Mouse (Mus musculus) liver, postnatal 0 days (tissue): ENCODE measurements at regions not wholly inside any gene's neighbourhood (a gene's known extent, or its start where the extent isn't known, plus 50 kb on each side); places are given as distances from the start of the nearest gene placed in this dataset.

Source experiments
- ATAC-seq: fragments of 200-750 bp; cut with Nextera tagmentation; 2 replicates; pipeline ENCODE4 v1.8.0; 2017; ENCODE audit warnings: mild to moderate bottlenecking, moderate library complexity
- DNase-seq: peaks from one replicate; pipeline ENCODE4 v3.0.0-alpha.2; 2016
- H3K27ac ChIP-seq: fragments of 300-500 bp; sonication (generic); 2 replicates; pipeline ENCODE4 v1.5.1; 2014; ENCODE audit warnings: antibody characterized with exemption, moderate library complexity, mild to moderate bottlenecking, low read depth
- H3K27me3 ChIP-seq: fragments of 300-500 bp; sonication (generic); 2 replicates; pipeline ENCODE4 v1.6.1; 2014; ENCODE audit warnings: low read length, control low read depth, mixed read lengths; ENCODE audit not compliant: insufficient read depth
- H3K36me3 ChIP-seq: fragments of 300-500 bp; sonication (generic); replicated peaks from 2 replicates; pipeline ENCODE4 v1.6.1; 2014; ENCODE audit warnings: mild to moderate bottlenecking, control low read depth, low read length, moderate library complexity, mixed read lengths; ENCODE audit not compliant: insufficient read depth
- H3K4me1 ChIP-seq: fragments of 300-500 bp; sonication (generic); 2 replicates; pipeline ENCODE4 v1.6.1; 2014; ENCODE audit warnings: antibody characterized with exemption, mild to moderate bottlenecking, control low read depth; ENCODE audit not compliant: insufficient read depth
- H3K4me2 ChIP-seq: fragments of 300-500 bp; sonication (generic); 2 replicates; pipeline ENCODE4 v1.6.1; 2014; ENCODE audit warnings: low read depth, mild to moderate bottlenecking, low read length, moderate library complexity, mixed read lengths
- H3K4me3 ChIP-seq: fragments of 300-500 bp; sonication (generic); 2 replicates; pipeline ENCODE4 v1.5.1; 2014; ENCODE audit warnings: low read depth, low read length
- H3K9ac ChIP-seq: fragments of 300-500 bp; sonication (generic); replicated peaks from 2 replicates; pipeline ENCODE4 v1.6.1; 2014; ENCODE audit warnings: mild to moderate bottlenecking, moderate library complexity
- H3K9me3 ChIP-seq: fragments of 300-500 bp; sonication (generic); 2 replicates; pipeline ENCODE4 v1.6.1; 2016; ENCODE audit warnings: mild to moderate bottlenecking, control low read depth, low read length, mixed read lengths
- CTCF ChIP-seq: sonication (generic); IDR thresholded peaks from 2 replicates; pipeline ENCODE4 v1.5.1; 2016; ENCODE audit warnings: antibody characterized with exemption, low read depth
- EP300 ChIP-seq: IDR thresholded peaks from 2 replicates; pipeline ENCODE4 v1.6.1; 2016; ENCODE audit warnings: antibody characterized with exemption, low read depth, mild to moderate bottlenecking
- whole genome bisulfite sequencing: fragments of 180-500 bp; shearing (Covaris S2); extraction: QIAGEN DNeasy Blood & Tissue Kit; methylation state at CpG from one replicate; pipeline ENCODE4 v1.1.7; 2014; ENCODE audit not compliant: insufficient replicate concordance; 5-methylcytosine and 5-hydroxymethylcytosine counted together

GRCm38 (mm10) chr9:122521569-122521968, 170.2 kb downstream of the Abhd5 start:
- Histone ChIP-seq H3K36me3 (no peaks in the 10 kb centered on the region), H3K4me2 (no peak overlapping the region), H3K9ac (no peak overlapping the region), H3K4me1 (no peaks in the 10 kb centered on the region), H3K27me3 (no peaks in the 10 kb centered on the region), H3K27ac (no peak overlapping the region), H3K9me3 (no peaks in the 10 kb centered on the region), H3K4me3 (no peak overlapping the region)
- ATAC-seq: no peak
- TF ChIP-seq CTCF (no peak), EP300 (no peak)
- 53% methylated on average over 5 of the region's 5 CpGs for WGBS
- no peak for DNase-seq

GRCm38 (mm10) chr9:122525621-122526055, 174.2 kb downstream of the Abhd5 start:
- Histone ChIP-seq H3K4me3 (no peak overlapping the region), H3K27ac (no peak overlapping the region), H3K4me1 (no peaks in the 10 kb centered on the region), H3K9me3 (no peaks in the 10 kb centered on the region), H3K9ac (no peak overlapping the region), H3K4me2 (no peak overlapping the region), H3K27me3 (no peaks in the 10 kb centered on the region), H3K36me3 (no peaks in the 10 kb centered on the region)
- TF ChIP-seq EP300: no peak
- TF ChIP-seq CTCF: no peak
- DNase-seq (no peak), ATAC-seq (no peak)
- 45% methylated on average over 10 of the region's 10 CpGs for WGBS

GRCm38 (mm10) chr9:122528267-122528666, 176.9 kb downstream of the Abhd5 start:
- Histone ChIP-seq H3K27ac (no peak overlapping the region), H3K4me3 (no peak overlapping the region), H3K27me3 (0 out of 2 replicates have a peak, but pooled peaks cover 2% of the 10 kb centered on the region), H3K4me2 (no peak overlapping the region), H3K9me3 (no peaks in the 10 kb centered on the region), H3K9ac (no peak overlapping the region), H3K36me3 (no peaks in the 10 kb centered on the region), H3K4me1 (no peaks in the 10 kb centered on the region)
- ATAC-seq (no peak), DNase-seq (no peak)
- whole genome bisulfite sequencing: 79% methylated on average over 6 of the region's 6 CpGs
- TF ChIP-seq CTCF (no peak), EP300 (no peak)

GRCm38 (mm10) chr9:122529721-122530120, 178.3 kb downstream of the Abhd5 start:
- ATAC-seq (no peak), DNase-seq (no peak)

GRCm38 (mm10) chr9:122531806-122532205, 180.4 kb downstream of the Abhd5 start:
- Histone ChIP-seq H3K4me3 (no peak overlapping the region), H3K4me2 (no peak overlapping the region), H3K9me3 (no peaks in the 10 kb centered on the region), H3K27me3 (0 out of 2 replicates have a peak, but pooled peaks cover 2% of the 10 kb centered on the region), H3K36me3 (no peaks in the 10 kb centered on the region), H3K9ac (no peak overlapping the region), H3K4me1 (no peaks in the 10 kb centered on the region), H3K27ac (no peak overlapping the region)
- DNase-seq (no peak), ATAC-seq (no peak)
- TF ChIP-seq EP300 (no peak), CTCF (no peak)
- 72% methylated on average over 2 of the region's 2 CpGs for WGBS

More at GRCm38 (mm10) chr9:122529721-122530120, 178.3 kb downstream of the Abhd5 start:
- no peak overlapping the region for H3K4me2 ChIP-seq
- H3K36me3 ChIP-seq: no peaks in the 10 kb centered on the region
- H3K27ac ChIP-seq: no peak overlapping the region
- no peaks in the 10 kb centered on the region for H3K9me3 ChIP-seq
- no peak overlapping the region for H3K9ac ChIP-seq
- H3K27me3 ChIP-seq: 0 out of 2 replicates have a peak, but pooled peaks cover 2% of the 10 kb centered on the region
- TF ChIP-seq CTCF: no peak
- TF ChIP-seq EP300: no peak
- no peaks in the 10 kb centered on the region for H3K4me1 ChIP-seq
- H3K4me3 ChIP-seq: no peak overlapping the region

- Histone ChIP-seq H3K4me2 (no peak overlapping the region), H3K27ac (no peak overlapping the region), H3K36me3 (no peaks in the 10 kb centered on the region), H3K9me3 (no peaks in the 10 kb centered on the region), H3K4me3 (no peak overlapping the region), H3K4me1 (no peaks in the 10 kb centered on the region), H3K27me3 (0 out of 2 replicates have a peak, but pooled peaks cover 2% of the 10 kb centered on the region), H3K9ac (no peak overlapping the region)
- no peak for ATAC-seq
- DNase-seq: peak; percentile 7
- TF ChIP-seq EP300 (no peak), CTCF (no peak)
- WGBS: 65% methylated on average over 15 of the region's 15 CpGs
Observed at GRCm38 (mm10) chr9:122534121-122534814, 182.9 kb downstream of the Abhd5 start.
